Mouse (Mus musculus) heart, embryonic 15.5 days (tissue): ENCODE data around the gene Extl1. TPM values are rescaled to one million over a fixed set of nuclear protein-coding genes. Genes with fewer than 3 reads are reported as not detected.

Experiments used
- ATAC-seq: fragments of 200-750 bp; cut with Nextera tagmentation; replicated peaks from 2 replicates; pipeline ENCODE4 v1.8.0; 2017; ENCODE audit warnings: low read depth, moderate TSS enrichment; ENCODE audit not compliant: insufficient number of reproducible peaks, insufficient read depth, low FRiP score
- H3K27ac ChIP-seq: fragments of 300-500 bp; sonication (generic); 2 replicates; pipeline ENCODE4 v1.5.1; 2015; ENCODE audit warnings: mild to moderate bottlenecking, inconsistent platforms
- H3K27me3 ChIP-seq: fragments of 300-500 bp; sonication (generic); 2 replicates; pipeline ENCODE4 v1.6.1; 2015; ENCODE audit warnings: inconsistent platforms
- H3K36me3 ChIP-seq: fragments of 300-500 bp; sonication (generic); 2 replicates; pipeline ENCODE4 v1.6.1; 2015; ENCODE audit warnings: mild to moderate bottlenecking, inconsistent platforms
- H3K4me1 ChIP-seq: fragments of 300-500 bp; sonication (generic); replicated peaks from 2 replicates; pipeline ENCODE4 v1.6.1; 2015; ENCODE audit warnings: inconsistent platforms
- H3K4me2 ChIP-seq: fragments of 300-500 bp; sonication (generic); 2 replicates; pipeline ENCODE4 v1.6.1; 2015; ENCODE audit warnings: inconsistent platforms, mild to moderate bottlenecking, moderate library complexity
- H3K4me3 ChIP-seq: fragments of 300-500 bp; sonication (generic); 2 replicates; pipeline ENCODE4 v1.5.1; 2015; ENCODE audit warnings: mild to moderate bottlenecking, inconsistent platforms
- H3K9ac ChIP-seq: fragments of 300-500 bp; sonication (generic); 2 replicates; pipeline ENCODE4 v1.6.1; 2015; ENCODE audit warnings: mild to moderate bottlenecking, inconsistent platforms
- H3K9me3 ChIP-seq: fragments of 300-500 bp; sonication (generic); replicated peaks from 2 replicates; pipeline ENCODE4 v1.6.1; 2016; ENCODE audit warnings: inconsistent platforms
- WGBS: fragments of 180-500 bp; shearing (Covaris S2); methylation state at CpG from one replicate; pipeline ENCODE4 v1.1.7; 2015; ENCODE audit warnings: mixed read lengths; 5-methylcytosine and 5-hydroxymethylcytosine counted together
- polyA plus RNA-seq: library from polyadenylated mRNA; unstranded; fragments of >200 nt; fragmentation: Nextera tagmentation; extraction: Ambion mirVana; gene quantifications from 2 replicates; pipeline ENCODE4 v1.2.1, GENCODE M21; 2015

Gene Extl1
- polyA plus RNA-seq, 1 experiment from 2014 or later, result 2.3 TPM

DNA sequence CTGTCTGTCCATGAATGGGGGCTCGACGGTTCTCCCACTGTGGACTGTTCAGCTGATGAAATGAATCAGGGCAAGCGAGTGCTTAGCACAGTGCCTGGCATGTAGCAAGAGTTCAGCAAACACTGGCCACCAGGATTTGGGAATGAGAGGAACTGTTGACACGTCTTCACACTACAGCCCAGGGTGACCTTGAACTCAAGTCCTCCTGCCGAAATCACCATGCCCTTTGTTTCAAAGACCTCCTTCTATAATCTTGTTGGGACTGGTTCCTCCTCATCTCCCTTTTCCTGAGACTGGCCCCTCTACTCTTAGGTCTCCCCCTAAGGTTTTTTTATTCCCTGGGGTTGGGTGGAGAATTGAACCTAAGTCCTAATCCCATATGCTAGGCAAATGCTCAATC is 71.3 kb downstream of the Extl1 start:
- Histone ChIP-seq H3K27me3 (no peaks in the 10 kb centered on the region), H3K4me3 (no peak overlapping the region), H3K4me2 (no peak overlapping the region), H3K9ac (no peak overlapping the region), H3K36me3 (no peaks in the 10 kb centered on the region), H3K27ac (no peak overlapping the region), H3K9me3 (no peaks in the 10 kb centered on the region), H3K4me1 (peaks cover 16% of the 10 kb centered on the region)
- ATAC-seq, result no peak
- 77% methylated on average over 5 of the region's 5 CpGs for WGBS

DNA sequence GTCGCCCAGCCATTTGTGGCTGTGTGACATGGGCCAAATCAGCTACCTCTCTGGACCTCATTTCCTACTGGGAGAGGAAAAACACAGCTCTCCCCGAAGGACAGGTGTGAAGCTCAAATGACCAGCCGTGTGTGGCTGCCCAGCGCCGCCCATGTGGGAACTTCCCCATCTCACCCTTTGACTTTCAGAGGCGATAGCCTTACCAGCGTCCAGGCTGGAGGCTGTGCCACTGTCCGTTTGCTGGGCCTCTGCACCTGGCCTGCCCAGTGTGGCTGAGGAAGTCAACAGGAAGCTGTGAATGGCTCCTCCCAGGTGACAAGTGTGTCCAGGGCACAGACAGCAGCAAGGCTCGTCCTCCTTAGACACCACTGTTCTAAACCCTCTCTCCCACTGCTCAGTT is 71.9 kb downstream of the Extl1 start:
- no peaks in the 10 kb centered on the region for H3K27me3 ChIP-seq
- H3K4me1 ChIP-seq, result peaks cover 20% of the 10 kb centered on the region
- no peak overlapping the region for H3K4me2 ChIP-seq
- H3K36me3 ChIP-seq, result no peaks in the 10 kb centered on the region
- H3K9ac ChIP-seq, result no peak overlapping the region
- H3K9me3 ChIP-seq, result no peaks in the 10 kb centered on the region
- no peak overlapping the region for H3K4me3 ChIP-seq
- ATAC-seq, result no peak
- H3K27ac ChIP-seq, result no peak overlapping the region
- WGBS, result 80% methylated on average over 9 of the region's 9 CpGs

DNA sequence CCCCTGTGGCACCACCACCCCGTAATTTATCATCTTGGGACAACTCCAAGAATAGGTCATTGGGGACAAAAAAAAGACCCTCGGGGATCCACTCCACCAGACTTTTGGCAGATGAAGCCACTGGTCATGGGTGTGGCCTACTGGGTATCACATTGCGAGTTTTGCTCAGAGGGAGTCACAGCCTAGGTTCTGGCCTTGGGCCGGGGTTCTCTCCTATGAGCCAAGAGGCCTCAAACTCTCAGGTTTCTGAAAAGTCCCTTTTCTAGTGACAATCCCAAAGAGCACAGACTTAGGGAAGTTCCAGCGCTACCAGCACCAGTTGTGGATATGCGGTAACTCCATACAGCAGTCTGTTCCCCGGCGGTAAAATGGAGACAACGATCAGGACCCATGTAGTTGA is 73.0 kb downstream of the Extl1 start:
- Histone ChIP-seq H3K4me1 (peaks cover 22% of the 10 kb centered on the region), H3K27ac (no peak overlapping the region), H3K9ac (no peak overlapping the region), H3K4me3 (no peak overlapping the region), H3K9me3 (no peaks in the 10 kb centered on the region), H3K27me3 (no peaks in the 10 kb centered on the region), H3K36me3 (no peaks in the 10 kb centered on the region), H3K4me2 (no peak overlapping the region)
- no peak for ATAC-seq
- WGBS, result 86% methylated on average over 9 of the region's 9 CpGs

DNA sequence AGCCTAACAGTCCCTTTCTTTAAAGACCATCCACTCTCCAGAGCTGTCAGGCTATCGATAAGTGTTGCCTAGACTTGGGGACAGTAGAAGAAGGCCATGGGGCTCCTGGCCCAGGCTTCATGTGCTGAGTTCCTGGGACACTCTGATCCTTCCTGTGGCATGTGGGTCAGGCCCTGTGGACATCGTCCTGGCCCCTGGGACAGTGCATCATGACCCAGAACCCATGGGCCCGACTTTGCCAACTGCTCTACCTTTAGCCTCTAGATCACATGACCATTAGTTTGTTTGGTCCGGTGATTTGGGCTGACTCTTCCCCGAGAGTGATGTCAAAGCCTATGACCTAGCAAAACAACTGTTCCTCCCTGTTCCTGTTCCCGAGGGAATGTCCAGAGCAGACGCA is 73.5 kb downstream of the Extl1 start:
- H3K27ac ChIP-seq, result no peak overlapping the region
- 75% methylated on average over 7 of the region's 7 CpGs for WGBS
- H3K36me3 ChIP-seq, result no peaks in the 10 kb centered on the region

DNA sequence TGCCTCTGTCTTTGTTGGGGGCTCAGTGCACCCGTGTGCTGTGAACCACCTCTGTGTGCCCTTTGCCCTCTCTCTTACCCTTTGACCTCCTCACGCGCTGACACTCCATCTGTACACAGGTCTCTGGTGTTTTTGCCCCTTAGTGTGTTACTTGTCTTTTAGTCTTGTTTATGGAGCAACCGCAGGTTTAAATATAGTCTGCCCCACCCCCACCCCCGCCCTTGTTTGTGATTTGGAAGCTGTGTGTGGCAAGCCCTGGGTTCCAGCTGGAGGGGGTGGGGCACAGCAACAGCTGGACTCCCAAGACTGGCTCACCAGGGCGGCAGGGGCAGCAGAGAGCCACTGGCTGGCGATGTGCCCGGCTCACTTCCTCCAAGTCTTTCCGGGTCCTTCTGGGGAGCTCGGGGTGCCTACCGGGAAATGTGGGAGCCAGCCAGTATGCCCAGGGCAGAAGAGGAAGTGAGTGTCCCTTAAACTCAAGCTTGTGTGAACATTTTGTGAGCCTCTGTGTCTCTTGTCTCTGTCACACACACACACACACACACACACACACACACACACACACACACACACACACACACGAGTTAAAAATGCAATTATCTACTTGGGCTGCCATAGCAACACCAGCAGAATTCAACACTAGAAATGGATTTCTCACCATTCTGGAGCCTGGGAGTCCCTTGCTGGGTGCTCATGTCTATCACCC is 76.1 kb downstream of the Extl1 start:
- Histone ChIP-seq H3K27ac (peak overlapping the region; percentile 43), H3K4me3 (0 out of 2 replicates have a peak overlapping the region, but pooled peaks have one; percentile 2)
- ATAC-seq, result 0 out of 2 replicates have a peak, but pooled peaks have one; percentile 55

More for the DNA sequence above, 73.5 kb downstream of the Extl1 start:
- H3K27me3 ChIP-seq, result no peaks in the 10 kb centered on the region
- no peak overlapping the region for H3K4me2 ChIP-seq
- ATAC-seq, result no peak
- H3K9ac ChIP-seq, result no peak overlapping the region
- H3K4me1 ChIP-seq, result peaks cover 22% of the 10 kb centered on the region
- no peak overlapping the region for H3K4me3 ChIP-seq
- no peaks in the 10 kb centered on the region for H3K9me3 ChIP-seq

DNA sequence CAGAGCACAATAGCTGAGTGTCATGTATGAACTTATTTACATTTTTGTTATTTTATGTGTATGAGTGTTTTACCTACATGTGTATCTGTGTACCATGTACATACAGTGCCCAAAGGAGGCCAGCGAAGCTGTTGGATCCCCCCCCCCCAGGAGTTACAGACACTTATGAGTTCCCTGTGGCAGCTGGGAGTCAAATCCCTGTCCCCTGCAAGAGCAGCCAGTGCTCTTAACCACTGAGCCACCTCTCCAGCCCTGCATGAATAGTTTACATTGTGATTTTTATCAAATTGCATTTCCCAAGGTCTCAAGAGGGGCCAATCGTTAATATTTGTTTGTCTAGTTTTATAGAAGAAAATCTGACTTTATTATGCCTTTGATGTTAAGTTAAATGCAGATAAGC is 76.7 kb downstream of the Extl1 start:
- Histone ChIP-seq H3K9ac (0 out of 2 replicates have a peak overlapping the region, but pooled peaks have one; percentile 2), H3K9me3 (no peaks in the 10 kb centered on the region), H3K4me1 (peaks cover 19% of the 10 kb centered on the region), H3K27me3 (no peaks in the 10 kb centered on the region), H3K4me2 (peak overlapping the region; percentile 43), H3K27ac (peak overlapping the region; percentile 43), H3K4me3 (no peak overlapping the region), H3K36me3 (no peaks in the 10 kb centered on the region)
- ATAC-seq, result no peak
- WGBS, result 48% methylated on average over 2 of the region's 2 CpGs

More for the DNA sequence above, 76.1 kb downstream of the Extl1 start:
- H3K4me2 ChIP-seq, result peak overlapping the region; percentile 43
- H3K9ac ChIP-seq, result 0 out of 2 replicates have a peak overlapping the region, but pooled peaks have one; percentile 2
- no peaks in the 10 kb centered on the region for H3K36me3 ChIP-seq
- peaks cover 14% of the 10 kb centered on the region for H3K4me1 ChIP-seq
- H3K27me3 ChIP-seq, result no peaks in the 10 kb centered on the region
- no peaks in the 10 kb centered on the region for H3K9me3 ChIP-seq
- WGBS, result 9% methylated on average over 12 of the region's 12 CpGs

Other genes with a start within 250 kb of the Extl1 start
- gene Cep85, start 196.7 kb downstream of the Extl1 start, polyA plus RNA-seq, result 38.2 and 42.0 TPM in 2 replicates
- not detected in 2 replicates for gene Gm7534, start 180.8 kb downstream of the Extl1 start, polyA plus RNA-seq
- gene Catsper4, start 156.5 kb downstream of the Extl1 start, polyA plus RNA-seq, result 0.09 TPM in 1 of 2 replicates, not detected in the other
- 1.2 and 2.4 TPM in 2 replicates for gene Cnksr1, start 145.5 kb downstream of the Extl1 start, polyA plus RNA-seq
- 0.26 and 0.30 TPM in 2 replicates for gene E130218I03Rik, start 140.2 kb downstream of the Extl1 start, polyA plus RNA-seq
- gene Zfp593, start 138.3 kb downstream of the Extl1 start, polyA plus RNA-seq, result 7.4 and 9.1 TPM in 2 replicates
- not detected in 2 replicates for gene Gm30191, start 136.9 kb downstream of the Extl1 start, polyA plus RNA-seq
- gene Grrp1, start 129.7 kb downstream of the Extl1 start, polyA plus RNA-seq, result 5.0 and 5.1 TPM in 2 replicates
- 11.3 and 14.3 TPM in 2 replicates for gene Pdik1l, start 96.0 kb downstream of the Extl1 start, polyA plus RNA-seq
- gene Trim63, start 68.7 kb downstream of the Extl1 start, polyA plus RNA-seq, result 137 and 156 TPM in 2 replicates
- gene Slc30a2, start 40.7 kb downstream of the Extl1 start, polyA plus RNA-seq, result 0.18 and 0.21 TPM in 2 replicates
- 10.3 and 10.6 TPM in 2 replicates for gene Pafah2, start 12.5 kb upstream of the Extl1 start, polyA plus RNA-seq
- 947 and 956 TPM in 2 replicates for gene Stmn1, start 84.5 kb upstream of the Extl1 start, polyA plus RNA-seq
- gene Paqr7, start 112.8 kb upstream of the Extl1 start, polyA plus RNA-seq, result 11.7 and 11.9 TPM in 2 replicates
- 7.3 and 7.9 TPM in 2 replicates for gene Aunip, start 127.1 kb upstream of the Extl1 start, polyA plus RNA-seq
- 147 and 152 TPM in 2 replicates for gene Mtfr1l, start 151.5 kb upstream of the Extl1 start, polyA plus RNA-seq
- gene Selenon, start 168.3 kb upstream of the Extl1 start, polyA plus RNA-seq, result 30.8 and 42.0 TPM in 2 replicates